Mouse (Mus musculus): ENCODE data around the gene Grin2b.

- TF ChIP-seq CTCF (IDR thresholded peaks at IDR 0.05; ENCODE audit: control insufficient read depth, insufficient read depth, insufficient read length) (no peak), USF1 (IDR thresholded peaks at IDR 0.05; ENCODE audit: low read depth) (no peak), MYOD1 (IDR thresholded peaks at IDR 0.05; ENCODE audit: control insufficient read depth, insufficient read length, low read depth) (no peak), MAX (IDR thresholded peaks at IDR 0.05) (no peak)
Measured at GRCm38 (mm10) chr6:135917676-135918075, 255.6 kb downstream of the Grin2b start.
